Mouse (Mus musculus) embryonic facial prominence, embryonic 11.5 days (tissue): ENCODE results near the gene Fchsd2. TPM values are rescaled to one million over a fixed set of nuclear protein-coding genes. Genes with fewer than 3 reads are reported as not detected.

ENCODE experiments used
- ATAC-seq: fragments of 200-750 bp; cut with Nextera tagmentation; replicated peaks from 2 replicates; pipeline ENCODE4 v1.8.0; 2017; ENCODE audit warnings: low read depth; ENCODE audit not compliant: insufficient number of reproducible peaks, low FRiP score, low TSS enrichment
- DNase-seq: peaks from one replicate; pipeline ENCODE4 v3.0.0-alpha.2; 2015; ENCODE audit warnings: low spot score
- H3K27ac ChIP-seq: fragments of 300-500 bp; sonication (generic); replicated peaks from 2 replicates; pipeline ENCODE4 v1.5.1; 2014; ENCODE audit warnings: mild to moderate bottlenecking, low read depth, low read length, control low read depth
- H3K27me3 ChIP-seq: fragments of 300-500 bp; sonication (generic); 2 replicates; pipeline ENCODE4 v1.6.1; 2014; ENCODE audit warnings: mild to moderate bottlenecking, low read length, moderate library complexity, mixed read lengths; ENCODE audit not compliant: control insufficient read depth, insufficient read depth
- H3K36me3 ChIP-seq: fragments of 300-500 bp; sonication (generic); replicated peaks from 2 replicates; pipeline ENCODE4 v1.6.1; 2014; ENCODE audit warnings: low read depth, mild to moderate bottlenecking, low read length, moderate library complexity, mixed read lengths; ENCODE audit not compliant: control insufficient read depth, insufficient read depth
- H3K4me1 ChIP-seq: fragments of 300-500 bp; sonication (generic); 2 replicates; pipeline ENCODE4 v1.6.1; 2014; ENCODE audit warnings: low read length, mixed read lengths; ENCODE audit not compliant: control insufficient read depth, insufficient read depth
- H3K4me2 ChIP-seq: fragments of 300-500 bp; sonication (generic); 2 replicates; pipeline ENCODE4 v1.6.1; 2014; ENCODE audit warnings: low read depth, mild to moderate bottlenecking, control low read depth, low read length, moderate library complexity
- H3K4me3 ChIP-seq: fragments of 300-500 bp; sonication (generic); 2 replicates; pipeline ENCODE4 v1.5.1; 2014; ENCODE audit warnings: low read depth, low read length, control low read depth
- H3K9ac ChIP-seq: fragments of 300-500 bp; sonication (generic); replicated peaks from 2 replicates; pipeline ENCODE4 v1.6.1; 2014; ENCODE audit warnings: mild to moderate bottlenecking, control low read depth, low read length
- H3K9me3 ChIP-seq: fragments of 300-500 bp; sonication (generic); replicated peaks from 2 replicates; pipeline ENCODE4 v1.6.1; 2016; ENCODE audit warnings: mild to moderate bottlenecking, low read length, inconsistent platforms, mixed read lengths; ENCODE audit not compliant: control insufficient read depth
- WGBS: fragments of 180-500 bp; shearing (Covaris S2); extraction: QIAGEN DNeasy Blood & Tissue Kit; methylation state at CpG from one replicate; pipeline ENCODE4 v1.1.7; 2014; 5-methylcytosine and 5-hydroxymethylcytosine counted together
- polyA plus RNA-seq: library from polyadenylated mRNA; unstranded; fragments of >200 nt; fragmentation: Nextera tagmentation; extraction: Ambion mirVana; gene quantifications from 2 replicates; pipeline ENCODE4 v1.2.1, GENCODE M21; 2014

The Fchsd2 gene
- polyA plus RNA-seq, 1 experiment from 2014 or later, result 23.9 TPM

DNA sequence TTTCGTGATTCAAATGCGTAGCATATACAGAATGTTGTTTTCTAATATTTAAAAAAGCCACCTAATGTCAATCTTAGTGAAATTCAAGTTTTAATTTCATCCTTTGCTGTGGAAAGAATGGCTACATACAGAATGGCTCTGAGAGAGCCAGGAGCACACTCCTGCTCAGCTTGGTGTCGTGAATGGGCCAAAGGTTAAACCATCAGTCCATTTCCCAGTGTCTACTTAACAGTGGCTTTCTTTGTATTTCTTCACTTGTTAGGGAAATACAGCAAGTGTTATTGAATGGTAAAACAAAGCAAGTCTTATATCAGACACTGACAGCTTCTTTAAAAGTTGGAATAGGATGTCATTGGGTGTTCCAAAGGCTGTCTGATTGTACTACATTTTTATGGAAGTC, 80.7 kb downstream of the Fchsd2 start:
- DNase-seq (no peak), ATAC-seq (no peak)
- no peaks in the 10 kb centered on the region for H3K36me3 ChIP-seq
- no peaks in the 10 kb centered on the region for H3K9me3 ChIP-seq
- 61% methylated on average over 3 of the region's 3 CpGs for WGBS
- H3K4me2 ChIP-seq, result no peak overlapping the region
- no peak overlapping the region for H3K4me3 ChIP-seq
- no peak overlapping the region for H3K27ac ChIP-seq
- no peaks in the 10 kb centered on the region for H3K27me3 ChIP-seq
- no peaks in the 10 kb centered on the region for H3K4me1 ChIP-seq
- no peak overlapping the region for H3K9ac ChIP-seq

DNA sequence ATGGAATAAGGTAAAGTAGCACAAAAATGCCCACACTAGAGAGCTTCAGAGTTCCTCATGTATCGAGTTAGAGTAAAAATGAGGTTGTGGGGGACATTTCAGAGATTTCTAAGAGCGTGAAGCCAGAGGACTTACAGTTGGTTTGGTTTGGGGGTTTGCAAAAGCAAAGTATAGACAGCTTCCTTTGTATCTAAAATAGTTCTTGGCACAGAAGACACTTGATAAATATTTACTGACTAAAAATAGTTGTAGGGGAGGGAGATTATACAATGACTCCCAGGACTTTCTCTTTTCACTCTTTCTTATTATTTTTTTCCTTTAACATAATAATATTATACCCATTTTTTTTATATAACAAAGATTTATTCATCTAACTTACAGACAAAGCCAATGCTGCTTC, 86.1 kb downstream of the Fchsd2 start:
- Histone ChIP-seq H3K4me1 (no peaks in the 10 kb centered on the region), H3K4me3 (no peak overlapping the region), H3K27ac (no peak overlapping the region), H3K4me2 (no peak overlapping the region), H3K27me3 (no peaks in the 10 kb centered on the region), H3K9ac (no peak overlapping the region), H3K9me3 (no peaks in the 10 kb centered on the region), H3K36me3 (no peaks in the 10 kb centered on the region)
- 86% methylated on average over 2 of the region's 2 CpGs for WGBS
- ATAC-seq (no peak), DNase-seq (no peak)

DNA sequence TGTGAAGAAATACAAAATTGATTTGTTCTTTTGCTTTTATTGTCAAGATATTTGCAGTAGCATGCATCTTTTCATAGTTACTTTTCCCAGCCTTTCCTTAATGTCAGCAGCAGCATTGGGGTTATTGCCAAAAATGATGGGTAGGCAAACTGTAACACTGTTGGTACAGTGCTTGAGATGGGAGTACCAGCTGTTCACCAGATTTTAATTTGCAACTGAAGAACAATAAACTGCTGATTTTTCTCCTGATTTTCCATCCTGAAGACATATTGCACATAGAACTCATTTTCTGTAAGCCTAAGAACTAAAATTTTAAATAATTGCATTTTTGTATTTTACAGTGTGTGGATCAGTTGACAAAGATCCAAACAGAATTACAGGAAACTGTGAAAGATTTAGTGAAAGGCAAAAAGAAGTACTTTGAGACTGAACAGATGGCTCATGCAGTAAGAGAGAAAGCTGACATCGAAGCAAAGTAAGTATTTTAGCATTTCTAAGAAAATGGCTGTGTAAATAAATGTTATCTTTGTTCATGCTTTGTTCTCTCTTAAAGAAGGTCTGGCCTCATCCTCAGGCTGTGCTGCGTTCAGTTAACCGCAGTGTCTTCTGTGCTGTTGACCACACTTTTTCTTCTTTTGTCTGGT, 98.8 kb downstream of the Fchsd2 start:
- H3K27ac ChIP-seq, result no peak overlapping the region
- no peak overlapping the region for H3K9ac ChIP-seq
- H3K9me3 ChIP-seq, result no peaks in the 10 kb centered on the region
- 92% methylated on average over 3 of the region's 3 CpGs for WGBS
- H3K4me1 ChIP-seq, result no peaks in the 10 kb centered on the region
- H3K27me3 ChIP-seq, result no peaks in the 10 kb centered on the region
- no peak overlapping the region for H3K4me3 ChIP-seq
- ATAC-seq (no peak), DNase-seq (no peak)
- H3K36me3 ChIP-seq, result no peaks in the 10 kb centered on the region
- no peak overlapping the region for H3K4me2 ChIP-seq

DNA sequence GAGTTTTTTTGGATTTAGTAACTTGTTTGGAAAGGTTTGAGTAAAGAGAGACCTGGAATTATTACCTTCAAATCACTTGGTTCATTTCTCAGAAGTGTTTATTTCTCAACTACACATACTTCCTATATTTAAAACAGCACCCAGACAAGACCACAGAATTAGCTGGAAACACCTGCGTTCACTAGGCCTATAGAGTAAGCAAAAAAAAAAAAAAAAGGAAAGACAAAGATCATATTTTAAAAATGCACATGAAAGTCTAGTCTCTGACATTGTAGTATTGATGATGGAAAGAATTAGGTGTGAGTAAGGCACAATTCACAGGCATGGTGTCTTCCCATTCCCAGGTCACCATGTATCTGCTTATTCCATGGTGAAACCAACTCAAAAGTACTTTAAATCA, 118.2 kb downstream of the Fchsd2 start:
- Histone ChIP-seq H3K4me2 (no peak overlapping the region), H3K4me1 (no peaks in the 10 kb centered on the region), H3K36me3 (no peaks in the 10 kb centered on the region), H3K27me3 (no peaks in the 10 kb centered on the region), H3K9me3 (no peaks in the 10 kb centered on the region), H3K27ac (no peak overlapping the region), H3K4me3 (no peak overlapping the region), H3K9ac (no peak overlapping the region)
- no peak for ATAC-seq
- WGBS, result 89% methylated on average over 1 of the region's 1 CpGs
- no peak for DNase-seq

GRCm38 (mm10) chr7:101213515-101214263, 121.0 kb downstream of the Fchsd2 start:
- H3K4me3 ChIP-seq, result no peak overlapping the region
- no peak overlapping the region for H3K9ac ChIP-seq
- H3K4me2 ChIP-seq, result no peak overlapping the region
- no peaks in the 10 kb centered on the region for H3K4me1 ChIP-seq
- H3K9me3 ChIP-seq, result no peaks in the 10 kb centered on the region
- WGBS, result 81% methylated on average over 3 of the region's 3 CpGs
- DNase-seq (no peak), ATAC-seq (no peak)
- no peaks in the 10 kb centered on the region for H3K36me3 ChIP-seq
- H3K27me3 ChIP-seq, result no peaks in the 10 kb centered on the region
- H3K27ac ChIP-seq, result no peak overlapping the region

DNA sequence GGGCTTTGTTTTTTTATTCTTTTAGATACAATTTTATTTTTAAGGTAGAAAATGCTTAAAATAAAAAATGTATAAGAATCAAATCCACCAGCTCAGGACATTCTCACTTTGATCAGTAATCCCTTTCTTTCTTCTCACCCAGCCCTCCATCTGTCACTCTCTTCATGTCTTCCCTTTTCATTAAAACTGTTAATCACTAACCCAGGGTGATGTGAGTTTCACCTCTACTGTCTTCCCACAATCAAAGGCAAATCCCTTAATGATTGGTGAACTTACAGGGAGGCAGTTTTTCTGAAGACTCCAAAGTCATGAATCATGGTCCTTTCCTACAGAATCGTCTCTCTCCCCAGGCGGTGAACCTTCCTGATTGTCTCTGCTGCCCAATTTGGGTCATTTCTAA, 124.1 kb downstream of the Fchsd2 start:
- Histone ChIP-seq H3K36me3 (no peaks in the 10 kb centered on the region), H3K9me3 (no peaks in the 10 kb centered on the region), H3K4me1 (no peaks in the 10 kb centered on the region), H3K4me2 (no peak overlapping the region), H3K27ac (no peak overlapping the region), H3K9ac (no peak overlapping the region), H3K4me3 (no peak overlapping the region), H3K27me3 (no peaks in the 10 kb centered on the region)
- 79% methylated on average over 2 of the region's 2 CpGs for WGBS
- ATAC-seq (no peak), DNase-seq (no peak)

GRCm38 (mm10) chr7:101223501-101223900, 130.8 kb downstream of the Fchsd2 start:
- Histone ChIP-seq H3K36me3 (no peaks in the 10 kb centered on the region), H3K4me3 (no peak overlapping the region), H3K9me3 (no peaks in the 10 kb centered on the region), H3K27me3 (no peaks in the 10 kb centered on the region), H3K4me1 (no peaks in the 10 kb centered on the region), H3K9ac (no peak overlapping the region), H3K27ac (no peak overlapping the region), H3K4me2 (no peak overlapping the region)
- 93% methylated on average over 2 of the region's 2 CpGs for WGBS
- DNase-seq, result no peak
- ATAC-seq, result no peak

GRCm38 (mm10) chr7:101229336-101229735, 136.7 kb downstream of the Fchsd2 start:
- no peak overlapping the region for H3K27ac ChIP-seq
- H3K36me3 ChIP-seq, result no peaks in the 10 kb centered on the region
- no peak overlapping the region for H3K9ac ChIP-seq
- no peak for DNase-seq
- no peaks in the 10 kb centered on the region for H3K27me3 ChIP-seq
- H3K4me3 ChIP-seq, result no peak overlapping the region
- no peaks in the 10 kb centered on the region for H3K4me1 ChIP-seq
- no peak for ATAC-seq
- H3K4me2 ChIP-seq, result no peak overlapping the region
- WGBS, result 70% methylated on average over 1 of the region's 1 CpGs
- H3K9me3 ChIP-seq, result no peaks in the 10 kb centered on the region
